Mouse (Mus musculus) G1E (cell line): Measurements from ENCODE around the gene L3hypdh.

Experiments
- CTCF ChIP-seq: IDR thresholded peaks from 2 replicates; pipeline ENCODE4 v1.5.1; 2012; ENCODE audit warnings: low read depth, low read length, inconsistent platforms, mixed read lengths
- GATA1 ChIP-seq: IDR thresholded peaks from 2 replicates; pipeline ENCODE4 v1.6.1; 2012; ENCODE audit warnings: borderline replicate concordance, low read length, inconsistent platforms, mixed read lengths
- POLR2AphosphoS5 ChIP-seq: IDR thresholded peaks from 2 replicates; pipeline ENCODE4 v1.6.1; 2012; ENCODE audit warnings: low read depth, low read length, inconsistent platforms; ENCODE audit not compliant: insufficient replicate concordance
- TAL1 ChIP-seq: conservative IDR thresholded peaks from 2 replicates; pipeline ENCODE4 v1.6.1; 2012; ENCODE audit warnings: low read depth, low read length, inconsistent platforms, mixed read lengths

DNA sequence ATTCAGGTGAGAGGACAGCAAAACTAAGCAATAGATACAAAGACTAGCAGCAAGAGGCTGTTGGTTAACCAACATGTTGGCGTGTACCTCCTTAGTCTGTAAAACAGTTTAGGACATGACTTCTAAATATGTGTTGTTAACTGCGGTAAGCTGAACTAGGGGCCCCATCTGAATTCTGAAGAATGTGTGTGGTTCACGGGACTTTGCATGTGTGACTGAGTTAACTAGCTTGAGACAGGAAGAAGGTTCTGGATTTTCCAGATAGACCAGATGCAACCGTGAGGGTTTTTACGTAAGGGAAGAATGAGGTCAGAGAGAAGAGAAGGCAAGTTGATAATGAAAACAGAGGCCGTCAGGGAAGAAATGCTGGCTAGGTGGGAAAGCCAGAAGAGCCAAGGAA, 48.2 kb downstream of the L3hypdh start:
- TF ChIP-seq CTCF = no peak
- TF ChIP-seq POLR2AphosphoS5 = no peak
- no peak for TF ChIP-seq GATA1
- no peak for TF ChIP-seq TAL1
